Mouse (Mus musculus): ENCODE data around the gene Abl1. TPM values are rescaled to one million over a fixed set of nuclear protein-coding genes. Genes with fewer than 3 reads are reported as not detected.

Gene Abl1
- polyA plus RNA-seq, 1 experiment = 28.0 TPM

DNA sequence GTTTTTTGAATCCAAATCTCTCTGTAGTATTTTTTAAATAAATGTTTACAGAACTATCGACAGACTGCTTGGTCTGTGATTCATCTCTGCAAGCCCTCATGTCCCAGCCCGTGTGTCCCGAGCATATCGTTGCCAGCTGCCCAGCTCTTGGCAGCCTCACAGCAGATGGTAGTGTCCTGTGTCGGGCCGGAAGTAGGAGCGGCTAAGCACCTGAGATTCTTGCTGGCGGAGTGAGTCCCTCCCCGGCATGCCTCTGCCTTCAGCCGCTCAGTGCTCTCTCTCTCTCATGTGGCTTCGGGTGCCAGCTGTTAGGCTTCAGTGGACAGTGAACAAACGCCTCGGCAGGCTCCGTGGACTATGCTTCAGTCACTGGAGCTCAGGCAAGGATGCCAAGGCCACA is 115.3 kb downstream of the Abl1 start:
- Histone ChIP-seq H3K27me3 (ENCODE audit: control insufficient read depth, insufficient read depth, insufficient read length) (no peaks in the 10 kb centered on the region), H3K79me2 (ENCODE audit: control insufficient read depth, insufficient read depth) (no peaks in the 10 kb centered on the region), H3ac (ENCODE audit: control insufficient read depth, insufficient read length) (no peak overlapping the region), H3K36me3 (ENCODE audit: control insufficient read depth, insufficient read depth) (peaks cover 19% of the 10 kb centered on the region), H3K4me3 (no peak overlapping the region), H3K4me2 (ENCODE audit: low read depth) (no peak overlapping the region)
- TF ChIP-seq REST (IDR thresholded peaks at IDR 0.05; ENCODE audit: insufficient read depth, insufficient read length) (no peak), TCF3 (IDR thresholded peaks at IDR 0.05; ENCODE audit: insufficient read length, low read depth) (peak; percentile 14), SRF (IDR thresholded peaks at IDR 0.05; ENCODE audit: control insufficient read depth, insufficient read length, low read depth) (no peak), MYOG (IDR thresholded peaks at IDR 0.05; ENCODE audit: control insufficient read depth in 1 of 3, insufficient read depth in 1 of 3, insufficient read length in 2 of 3, low read depth in 2 of 3) (peak; percentile 16 to 90 (median 51)), CEBPB (IDR thresholded peaks at IDR 0.05; ENCODE audit: insufficient read depth, poor library complexity, severe bottlenecking) (no peak), MYOD1 (IDR thresholded peaks at IDR 0.05; ENCODE audit: control insufficient read depth in 1 of 3, insufficient read length in 2 of 3, low read depth in 2 of 3) (peak in 2 of 3 experiments; percentile 15 to 75)

DNA sequence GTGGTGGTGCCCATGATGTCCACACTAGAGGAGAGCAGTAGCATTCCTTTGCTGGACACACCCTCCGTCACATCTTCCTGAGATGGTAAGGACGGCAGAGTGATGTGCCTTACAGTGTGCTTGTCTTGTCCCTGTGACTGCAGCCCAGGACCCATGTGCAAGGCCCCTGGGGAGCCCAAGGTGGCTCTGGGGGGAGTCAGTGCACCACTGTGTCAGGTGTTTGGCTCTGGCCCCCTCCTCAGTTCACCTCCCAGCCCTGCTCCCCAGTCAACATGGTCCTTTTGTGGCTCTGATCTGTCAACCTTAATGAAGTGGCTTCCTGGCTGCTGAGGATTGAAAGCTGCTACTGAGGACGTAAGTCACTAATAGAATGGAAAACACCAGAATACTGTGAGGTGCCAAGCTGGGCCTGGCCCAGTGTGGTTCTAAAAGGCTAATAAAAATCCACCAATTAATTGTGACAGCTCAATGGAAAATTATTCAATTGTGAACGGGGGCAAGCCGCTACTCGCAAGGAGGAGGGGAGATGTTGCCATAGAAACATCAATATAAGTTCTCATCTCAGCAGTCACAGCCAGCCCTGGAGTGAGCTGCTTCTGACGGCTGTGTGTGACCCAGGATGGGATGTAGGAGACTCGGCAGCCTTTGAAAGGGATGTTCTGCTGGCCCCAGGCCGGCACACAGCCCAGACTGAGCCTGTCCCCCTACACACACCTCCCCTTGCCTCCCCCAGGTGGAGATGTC is 118.6 kb downstream of the Abl1 start:
- H3K4me3 ChIP-seq = no peak overlapping the region
- H3ac ChIP-seq (ENCODE audit: control insufficient read depth, insufficient read length) = no peak overlapping the region
- no peak overlapping the region for H3K4me2 ChIP-seq (ENCODE audit: low read depth)

DNA sequence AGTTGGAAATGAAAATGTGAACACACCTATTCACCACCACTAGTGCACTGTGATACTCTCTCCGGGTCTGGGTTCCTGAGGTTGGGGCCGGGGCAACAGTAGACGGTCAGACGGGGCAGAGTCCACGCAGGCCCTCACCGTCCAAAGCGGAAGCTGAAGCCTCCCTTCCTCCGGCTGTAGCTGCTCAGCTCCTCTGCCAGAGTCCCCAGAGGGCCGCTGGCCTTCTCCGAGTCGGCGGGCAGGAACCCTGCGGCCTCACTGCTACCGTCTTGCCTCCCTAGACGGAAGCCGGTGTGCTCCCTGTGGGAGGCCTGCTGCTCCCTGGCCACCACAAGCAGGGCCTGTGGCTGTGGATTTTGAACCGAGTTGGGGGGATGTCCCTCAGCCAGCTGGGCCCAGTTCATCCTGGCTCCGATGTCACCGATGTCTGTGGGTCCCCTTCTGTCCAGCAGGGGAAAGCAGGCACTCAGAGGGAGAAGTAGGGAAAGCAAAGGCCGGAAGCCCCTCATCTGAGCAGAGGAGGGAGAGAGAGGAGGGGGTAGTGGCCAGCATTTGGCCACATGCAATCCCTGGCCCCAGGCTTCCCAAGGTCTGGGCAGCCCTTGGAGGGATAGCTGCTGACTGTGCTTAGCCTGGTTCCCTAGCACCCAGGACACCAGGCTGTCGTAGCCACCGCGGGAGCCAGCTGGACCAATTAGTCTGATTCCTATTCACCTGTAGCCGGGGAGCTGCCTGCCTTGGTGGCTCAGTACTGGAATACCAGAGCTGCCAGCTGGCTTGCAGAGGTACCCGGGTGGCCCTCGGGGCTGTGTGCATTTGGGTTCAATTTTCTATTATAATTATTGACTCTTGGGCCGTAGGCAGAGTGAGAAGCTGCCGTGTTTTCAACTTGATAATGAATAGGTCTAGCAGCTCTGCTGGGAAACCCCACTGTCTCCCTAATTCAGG is 120.5 kb downstream of the Abl1 start:
- Histone ChIP-seq H3K36me3 (ENCODE audit: control insufficient read depth, insufficient read depth) (no peaks in the 10 kb centered on the region), H3K79me2 (ENCODE audit: control insufficient read depth, insufficient read depth) (no peaks in the 10 kb centered on the region), H3K4me3 (no peak overlapping the region), H3ac (ENCODE audit: control insufficient read depth, insufficient read length) (no peak overlapping the region), H3K27me3 (ENCODE audit: control insufficient read depth, insufficient read depth, insufficient read length) (no peaks in the 10 kb centered on the region), H3K4me2 (ENCODE audit: low read depth) (peak overlapping the region; percentile 68)
- TF ChIP-seq E2F4 (IDR thresholded peaks at IDR 0.05; ENCODE audit: insufficient read depth) (no peak), TCF12 (IDR thresholded peaks at IDR 0.05; ENCODE audit: insufficient read depth, poor library complexity, severe bottlenecking) (no peak), TCF3 (IDR thresholded peaks at IDR 0.05; ENCODE audit: insufficient read length, low read depth) (no peak), USF1 (IDR thresholded peaks at IDR 0.05; ENCODE audit: low read depth) (no peak), MYOD1 (IDR thresholded peaks at IDR 0.05; ENCODE audit: control insufficient read depth in 1 of 3, insufficient read length in 2 of 3, low read depth in 2 of 3) (no peak), REST (IDR thresholded peaks at IDR 0.05; ENCODE audit: insufficient read depth, insufficient read length) (no peak), POLR2AphosphoS2 (IDR thresholded peaks at IDR 0.05; ENCODE audit: insufficient read length, low read depth) (no peak), MYOG (IDR thresholded peaks at IDR 0.05; ENCODE audit: control insufficient read depth in 1 of 3, insufficient read depth in 1 of 3, insufficient read length in 2 of 3, low read depth in 2 of 3) (no peak), POLR2A (IDR thresholded peaks at IDR 0.05; ENCODE audit: insufficient read length, low read depth) (no peak)

More for the DNA sequence above, 118.6 kb downstream of the Abl1 start:
- Histone ChIP-seq H3K79me2 (ENCODE audit: control insufficient read depth, insufficient read depth) (no peaks in the 10 kb centered on the region), H3K36me3 (ENCODE audit: control insufficient read depth, insufficient read depth) (peaks cover 5% of the 10 kb centered on the region), H3K27me3 (ENCODE audit: control insufficient read depth, insufficient read depth, insufficient read length) (no peaks in the 10 kb centered on the region)
- TF ChIP-seq CEBPB (IDR thresholded peaks at IDR 0.05; ENCODE audit: insufficient read depth, poor library complexity, severe bottlenecking) = no peak
- peak; percentile 60 for TF ChIP-seq POLR2AphosphoS2 (IDR thresholded peaks at IDR 0.05; ENCODE audit: insufficient read length, low read depth)

DNA sequence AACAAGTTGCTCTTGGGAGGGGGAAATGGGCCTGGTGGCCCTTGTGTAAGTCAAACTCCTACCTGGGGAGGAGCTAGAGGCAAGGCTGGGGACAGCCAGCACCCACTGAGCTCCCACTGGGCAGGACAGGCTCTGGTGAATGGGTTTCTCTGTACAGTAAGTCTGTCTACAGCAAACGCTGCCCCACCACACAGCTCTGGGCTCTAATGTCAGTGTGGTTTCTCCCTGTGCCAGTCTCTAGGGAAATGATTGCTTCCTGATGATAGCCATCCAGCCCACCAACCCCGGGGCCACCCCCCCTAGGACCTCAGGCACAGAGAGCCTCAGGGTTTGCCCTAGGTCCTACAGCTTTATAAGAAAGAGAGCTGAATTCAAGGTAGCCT is 121.2 kb downstream of the Abl1 start:
- TF ChIP-seq SRF (IDR thresholded peaks at IDR 0.05; ENCODE audit: control insufficient read depth, insufficient read length, low read depth) (no peak), POLR2AphosphoS2 (IDR thresholded peaks at IDR 0.05; ENCODE audit: insufficient read length, low read depth) (no peak), REST (IDR thresholded peaks at IDR 0.05; ENCODE audit: insufficient read depth, insufficient read length) (no peak), E2F4 (IDR thresholded peaks at IDR 0.05; ENCODE audit: insufficient read depth) (no peak), TCF12 (IDR thresholded peaks at IDR 0.05; ENCODE audit: insufficient read depth, poor library complexity, severe bottlenecking) (no peak), POLR2A (IDR thresholded peaks at IDR 0.05; ENCODE audit: insufficient read length, low read depth) (no peak), TCF3 (IDR thresholded peaks at IDR 0.05; ENCODE audit: insufficient read length, low read depth) (no peak), MYOD1 (IDR thresholded peaks at IDR 0.05; ENCODE audit: control insufficient read depth in 1 of 3, insufficient read length in 2 of 3, low read depth in 2 of 3) (no peak), MAX (IDR thresholded peaks at IDR 0.05; ENCODE audit: low read depth) (no peak), MYOG (IDR thresholded peaks at IDR 0.05; ENCODE audit: control insufficient read depth in 1 of 3, insufficient read depth in 1 of 3, insufficient read length in 2 of 3, low read depth in 2 of 3) (no peak), CEBPB (IDR thresholded peaks at IDR 0.05; ENCODE audit: insufficient read depth, poor library complexity, severe bottlenecking) (no peak), USF1 (IDR thresholded peaks at IDR 0.05; ENCODE audit: low read depth) (no peak)
- H3K4me2 ChIP-seq (ENCODE audit: low read depth) = peak overlapping the region; percentile 68
- H3K4me3 ChIP-seq = peak overlapping the region; percentile 25

More for the DNA sequence above, 121.2 kb downstream of the Abl1 start:
- Histone ChIP-seq H3K27me3 (ENCODE audit: control insufficient read depth, insufficient read depth, insufficient read length) (no peaks in the 10 kb centered on the region), H3ac (ENCODE audit: control insufficient read depth, insufficient read length) (no peak overlapping the region), H3K79me2 (ENCODE audit: control insufficient read depth, insufficient read depth) (no peaks in the 10 kb centered on the region), H3K36me3 (ENCODE audit: control insufficient read depth, insufficient read depth) (no peaks in the 10 kb centered on the region)
